Mouse (Mus musculus): ENCODE measurements at regions not wholly inside any gene's neighbourhood (a gene's known extent, or its start where the extent isn't known, plus 50 kb on each side); places are given as distances from the start of the nearest gene placed in this dataset.

GRCm38 (mm10) chr9:115380276-115380675, 70.1 kb upstream of the Stt3b start:
- TF ChIP-seq CTCF (IDR thresholded peaks at IDR 0.05; ENCODE audit: low read depth) (no peak), EP300 (optimal IDR thresholded peaks at IDR 0.05) (no peak)

All from stomach, postnatal 0 days (tissue).